Mouse (Mus musculus): ENCODE measurements around the gene Prkacb. TPM values are rescaled to one million over a fixed set of nuclear protein-coding genes. Genes with fewer than 3 reads are reported as not detected.

Gene Prkacb
- polyA plus RNA-seq (2014; fragmentation: Illumina TruSeq; extraction: RNeasy Lipid Tissue Mini Kit (QIAGEN cat#74804); ENCODE audit: low read depth, low replicate concordance), result 14.8 TPM

GRCm38 (mm10) chr3:146812901-146813393 is at the start of gene Prkacb:
Gene Prkacb, minus strand, starts transcription at chr3:146812990.

GRCm38 (mm10) chr3:146851966-146852891 is 39.4 kb upstream of the Prkacb start, which contains the start of gene Ttll7:
Gene Ttll7, plus strand, starts transcription at chr3:146852367.

GRCm38 (mm10) chr3:146684811-146685675 is 127.7 kb downstream of the Prkacb start, which contains the start of gene Samd13:
Gene Samd13, minus strand, starts transcription at chr3:146685592.

Other genes with a start within 250 kb of the Prkacb start
- 0.31 TPM for gene Uox, start 242.6 kb downstream of the Prkacb start, polyA plus RNA-seq (2014; fragmentation: Illumina TruSeq; extraction: RNeasy Lipid Tissue Mini Kit (QIAGEN cat#74804); ENCODE audit: low read depth, low replicate concordance)
- 0.07 TPM for gene Dnase2b, start 197.4 kb downstream of the Prkacb start, polyA plus RNA-seq (2014; fragmentation: Illumina TruSeq; extraction: RNeasy Lipid Tissue Mini Kit (QIAGEN cat#74804); ENCODE audit: low read depth, low replicate concordance)
- 862 TPM for gene 4930503B20Rik, start 161.7 kb downstream of the Prkacb start, polyA plus RNA-seq (2014; fragmentation: Illumina TruSeq; extraction: RNeasy Lipid Tissue Mini Kit (QIAGEN cat#74804); ENCODE audit: low read depth, low replicate concordance)
- not detected for gene Samd13, start 127.4 kb downstream of the Prkacb start, polyA plus RNA-seq (2014; fragmentation: Illumina TruSeq; extraction: RNeasy Lipid Tissue Mini Kit (QIAGEN cat#74804); ENCODE audit: low read depth, low replicate concordance)
- gene Ttll7, start 39.4 kb upstream of the Prkacb start, polyA plus RNA-seq (2014; fragmentation: Illumina TruSeq; extraction: RNeasy Lipid Tissue Mini Kit (QIAGEN cat#74804); ENCODE audit: low read depth, low replicate concordance), result 109 TPM